Mouse (Mus musculus) frontal cortex, postnatal 36 days (tissue): Measurements from ENCODE around the gene Phf21a.
"Not testable (repeated sequence)": the region's sequence is repeated elsewhere in the genome, so short reads cannot be mapped to it uniquely, and the experiment has no call there.

Source experiments
- DNase-seq, 2 experiments: peaks; one replicate each; pipeline ENCODE4 v3.0.0; 2022; ENCODE audit warnings: low spot score in 2 of 2

Gene Phf21a

DNA sequence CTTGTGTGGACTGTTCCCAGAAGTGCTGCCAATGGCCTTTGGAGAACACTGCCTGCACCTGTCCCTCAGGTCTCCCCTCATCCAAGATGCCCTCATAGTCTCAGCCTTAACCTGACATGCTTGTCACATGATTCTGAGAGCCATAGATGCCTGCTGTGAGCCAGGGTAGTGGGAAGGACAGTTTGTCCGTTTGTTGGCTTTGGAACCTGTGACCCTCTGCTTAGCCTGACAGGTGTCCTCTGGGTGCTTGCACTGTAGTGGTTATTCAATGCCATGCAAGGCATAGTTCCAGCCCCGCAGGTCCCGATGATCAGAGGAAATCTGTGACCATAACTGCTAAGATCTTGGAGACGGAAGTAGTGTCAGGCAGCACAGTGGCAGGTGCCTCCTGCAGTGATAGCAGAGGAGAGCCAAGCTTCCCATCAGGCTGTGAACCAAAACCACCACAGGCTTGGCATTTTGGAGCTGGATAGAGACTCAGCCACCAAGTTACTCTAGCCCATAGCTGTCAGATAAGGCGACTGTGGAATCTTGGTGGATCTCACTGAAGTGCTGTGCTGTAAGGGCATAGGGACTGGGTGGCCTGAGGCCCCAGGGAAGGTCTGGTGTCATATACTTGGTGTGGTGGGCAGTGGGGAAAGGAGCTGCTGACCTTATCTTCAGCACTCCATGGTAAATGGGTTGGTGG, 289.1 kb downstream of the Phf21a start, which contains the start of gene 1700029I15Rik:
Gene 1700029I15Rik, plus strand, starts transcription at position 638 of the 688 bp plus-strand sequence.
- no peak for DNase-seq

DNA sequence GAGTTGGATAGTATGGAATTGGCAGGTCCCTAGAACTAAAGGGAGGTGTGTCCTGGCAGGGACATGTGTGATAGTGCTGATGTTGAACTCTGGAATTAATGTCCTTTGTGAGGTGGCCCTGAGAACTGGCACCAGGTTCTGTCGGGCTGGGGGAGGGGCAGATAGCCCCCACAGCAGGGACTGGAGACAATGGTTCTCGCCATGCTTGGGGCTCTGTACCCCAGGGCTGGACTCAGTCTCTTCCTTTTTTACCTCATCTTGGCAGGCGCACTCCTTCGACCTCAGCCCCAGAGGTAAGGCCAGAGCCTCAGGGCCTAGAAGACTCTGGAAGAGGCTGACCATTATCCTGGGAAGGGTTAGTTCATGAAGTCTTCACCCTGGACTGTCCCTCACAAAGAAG, 289.8 kb downstream of the Phf21a start:
- DNase-seq = no peak

DNA sequence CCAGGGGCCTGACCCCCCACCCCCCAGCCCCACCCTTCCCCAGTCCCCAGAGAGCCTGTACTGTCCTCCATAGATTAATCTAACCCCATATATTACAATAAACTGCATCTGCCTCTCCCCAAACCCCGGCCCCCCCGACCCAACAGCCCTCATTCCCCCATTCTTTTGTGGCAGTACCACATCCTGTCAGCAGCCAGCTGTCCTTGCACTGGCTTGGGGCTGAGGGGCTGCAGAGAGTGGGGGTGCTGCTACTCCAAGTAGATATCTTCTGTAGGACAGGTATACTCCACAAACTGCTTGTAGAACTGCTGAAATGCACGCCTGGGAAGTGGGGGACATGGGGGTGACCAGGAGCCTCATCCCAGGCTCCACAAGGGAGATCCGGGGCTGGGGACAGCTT, 291.2 kb downstream of the Phf21a start:
- no peak for DNase-seq

DNA sequence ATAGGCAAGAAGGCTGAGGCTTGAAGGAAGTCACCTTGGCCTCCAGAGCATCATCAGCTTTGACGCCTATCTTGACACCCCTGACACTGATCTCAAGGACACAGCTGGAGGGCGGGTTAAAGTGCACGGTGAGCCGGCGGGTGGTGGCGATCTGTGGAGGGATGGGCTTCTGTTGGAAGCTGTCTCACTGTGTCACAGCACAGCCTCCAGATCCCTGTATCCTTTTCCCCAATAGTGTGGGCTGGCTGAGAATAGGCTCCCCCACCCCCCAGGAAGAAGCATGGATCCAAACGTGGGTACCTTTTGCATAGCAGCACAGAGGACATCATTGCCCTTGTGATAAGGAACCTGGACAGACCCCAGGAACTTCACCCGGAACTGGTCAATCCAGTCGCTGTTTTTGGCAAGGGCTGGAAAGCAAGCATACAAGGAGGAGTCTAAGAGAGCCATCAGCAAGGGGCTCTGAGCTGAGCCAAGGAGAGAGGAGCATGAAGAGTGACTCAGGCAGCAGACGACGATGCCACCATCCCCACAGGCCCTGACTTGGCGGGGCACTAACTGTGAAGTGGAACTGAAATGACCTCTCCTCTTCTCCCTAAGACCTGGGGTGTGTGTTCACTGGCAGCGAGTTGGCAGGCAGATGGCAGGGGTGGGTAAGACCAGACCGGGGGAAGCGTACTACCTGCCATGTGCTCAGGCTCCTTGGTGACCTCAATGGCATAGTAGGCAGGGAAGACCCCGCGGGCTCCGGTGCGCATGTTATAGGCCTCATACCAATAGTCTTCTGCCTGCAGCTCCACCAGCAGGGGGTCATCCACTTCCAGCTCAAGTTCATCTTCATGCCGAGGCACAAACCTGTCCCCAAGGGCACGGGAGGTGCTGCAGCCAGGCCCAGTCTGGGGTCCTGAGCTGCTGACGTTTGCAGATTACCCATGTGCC, 292.5 kb downstream of the Phf21a start:
- DNase-seq = no peak

DNA sequence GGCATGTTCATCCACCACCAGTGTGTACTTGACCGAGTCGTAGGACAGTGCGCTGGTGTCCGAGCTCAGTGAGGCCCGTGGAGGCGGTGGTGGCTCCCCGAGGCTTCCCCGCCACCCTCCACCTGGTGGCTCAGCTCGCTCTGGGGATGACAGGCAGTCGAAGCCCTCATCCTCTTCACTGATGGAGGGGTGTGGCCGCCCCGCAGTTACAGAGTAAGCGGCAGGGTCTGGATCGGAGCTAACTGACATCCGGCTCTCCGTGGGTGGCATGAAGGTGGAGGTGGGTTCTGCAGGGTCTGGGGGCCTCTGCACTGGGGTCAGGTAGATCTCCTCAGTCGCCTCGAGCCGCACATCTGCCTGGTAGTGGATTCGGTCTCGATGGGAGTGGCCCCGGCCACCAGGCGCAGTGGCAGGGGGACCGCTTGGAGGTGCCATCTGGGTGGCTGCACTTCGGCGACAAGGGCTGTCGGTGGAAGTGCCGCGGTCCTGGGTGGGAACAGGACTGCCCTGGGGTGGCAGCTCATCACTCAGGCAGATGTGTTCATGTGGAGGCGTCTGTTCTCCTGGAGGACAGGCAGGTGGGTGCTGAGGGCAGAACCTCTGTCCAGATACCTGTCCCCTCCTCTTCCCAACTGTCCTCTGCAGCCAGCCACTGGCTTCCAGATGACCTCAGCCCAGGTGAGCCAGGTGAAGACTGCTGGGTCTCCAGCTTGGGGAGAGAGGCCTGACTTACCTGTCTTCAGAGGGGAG, 294.1 kb downstream of the Phf21a start:
- DNase-seq = no peak

DNA sequence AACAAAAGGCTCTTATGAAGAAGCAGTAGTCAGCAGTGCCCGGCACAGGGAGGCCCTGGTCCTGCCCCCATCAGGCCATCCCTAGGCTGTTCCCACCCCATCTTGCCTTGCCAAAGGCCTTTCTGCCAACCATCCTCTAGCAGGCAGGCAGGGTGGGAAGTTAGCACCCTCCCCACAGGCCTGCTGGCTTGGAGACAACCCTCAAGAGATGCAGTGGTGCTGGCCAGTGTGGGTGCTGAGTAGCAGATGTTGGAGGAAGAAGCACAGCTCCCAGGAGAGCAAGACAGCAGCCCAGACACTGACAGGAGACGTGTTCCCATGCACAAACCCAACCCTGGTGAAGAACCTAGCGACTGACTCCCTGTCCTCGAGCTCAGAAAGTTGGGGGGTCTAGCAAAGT, 294.7 kb downstream of the Phf21a start:
- DNase-seq = peak; percentile 74 to 77

DNA sequence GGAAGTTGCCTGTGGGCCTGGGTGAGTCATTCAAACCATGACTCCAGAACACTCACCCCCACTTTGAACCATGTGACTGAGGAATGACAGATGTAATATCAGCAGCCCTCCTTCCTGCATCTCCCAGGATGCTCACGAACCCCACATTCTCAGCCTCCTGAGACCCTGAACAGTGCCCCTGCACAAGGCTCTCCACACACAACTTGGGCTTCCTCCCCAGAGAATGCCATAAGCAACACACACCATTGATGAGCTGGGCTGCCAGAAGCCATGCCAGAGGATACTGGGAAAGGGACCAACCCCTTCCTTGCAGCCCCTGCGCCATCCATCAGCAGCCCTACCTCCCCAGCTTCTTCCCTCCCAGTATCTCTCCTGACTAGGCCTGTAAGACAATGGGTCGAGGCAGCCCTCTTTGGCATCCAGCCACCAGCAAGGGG, 295.2 kb downstream of the Phf21a start:
- DNase-seq = no peak

DNA sequence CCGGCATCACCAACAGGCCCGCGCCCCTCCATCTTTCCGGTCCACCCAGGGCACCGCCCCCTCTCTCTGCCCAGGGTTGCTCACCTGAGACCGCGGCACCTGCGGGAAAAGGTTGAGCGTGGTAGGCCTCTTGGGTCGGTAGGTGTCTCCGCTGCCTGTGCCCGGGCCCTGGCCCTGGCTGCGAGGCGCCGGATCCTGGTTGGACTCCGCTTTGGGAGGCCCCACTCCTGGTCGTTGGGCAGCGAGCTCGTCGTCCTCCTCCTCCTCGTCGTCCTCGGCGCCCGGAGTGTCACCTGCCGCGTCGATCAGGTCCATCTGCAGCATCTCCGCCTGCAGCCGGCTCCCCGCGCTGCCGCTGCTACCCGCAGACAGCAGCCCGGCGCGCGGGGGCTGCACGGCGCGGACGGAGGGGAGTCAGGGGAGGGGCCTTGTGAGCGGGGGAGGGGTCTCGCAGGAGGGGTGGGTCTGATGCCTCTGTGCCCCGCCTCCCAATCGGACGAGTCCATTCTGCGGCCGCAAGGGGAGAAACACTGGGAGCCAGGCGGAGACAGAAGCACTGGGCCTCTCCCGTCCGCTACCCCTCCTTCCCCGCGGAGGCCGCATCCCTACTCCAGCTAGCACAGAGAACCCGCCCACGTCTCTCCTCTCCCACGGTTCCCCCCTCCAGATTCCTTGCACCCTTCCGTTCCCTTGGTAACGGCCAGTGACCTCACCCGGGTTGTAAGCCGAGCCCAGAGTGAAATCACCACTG, 296.1 kb downstream of the Phf21a start:
- DNase-seq = peak; percentile 90 to 92

DNA sequence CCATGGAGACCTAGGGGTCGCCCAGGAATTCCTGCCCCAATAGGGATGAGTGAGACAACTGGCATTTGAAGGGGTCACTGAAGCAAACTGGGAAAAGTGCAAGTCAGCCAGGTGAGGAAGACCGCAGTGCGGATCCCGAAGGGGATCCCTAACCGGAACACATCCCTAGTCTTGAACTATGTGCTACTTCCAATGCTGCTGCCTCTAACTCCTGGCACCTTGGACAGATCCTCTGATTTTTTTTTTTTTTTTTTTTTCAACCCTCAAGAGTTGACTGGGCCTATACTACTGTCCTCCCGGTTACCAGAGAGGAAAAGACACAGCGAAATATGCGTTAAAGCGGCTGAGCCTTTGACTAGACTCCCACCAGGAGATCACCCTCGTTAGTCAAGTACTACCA, 296.7 kb downstream of the Phf21a start:
- DNase-seq = no peak

DNA sequence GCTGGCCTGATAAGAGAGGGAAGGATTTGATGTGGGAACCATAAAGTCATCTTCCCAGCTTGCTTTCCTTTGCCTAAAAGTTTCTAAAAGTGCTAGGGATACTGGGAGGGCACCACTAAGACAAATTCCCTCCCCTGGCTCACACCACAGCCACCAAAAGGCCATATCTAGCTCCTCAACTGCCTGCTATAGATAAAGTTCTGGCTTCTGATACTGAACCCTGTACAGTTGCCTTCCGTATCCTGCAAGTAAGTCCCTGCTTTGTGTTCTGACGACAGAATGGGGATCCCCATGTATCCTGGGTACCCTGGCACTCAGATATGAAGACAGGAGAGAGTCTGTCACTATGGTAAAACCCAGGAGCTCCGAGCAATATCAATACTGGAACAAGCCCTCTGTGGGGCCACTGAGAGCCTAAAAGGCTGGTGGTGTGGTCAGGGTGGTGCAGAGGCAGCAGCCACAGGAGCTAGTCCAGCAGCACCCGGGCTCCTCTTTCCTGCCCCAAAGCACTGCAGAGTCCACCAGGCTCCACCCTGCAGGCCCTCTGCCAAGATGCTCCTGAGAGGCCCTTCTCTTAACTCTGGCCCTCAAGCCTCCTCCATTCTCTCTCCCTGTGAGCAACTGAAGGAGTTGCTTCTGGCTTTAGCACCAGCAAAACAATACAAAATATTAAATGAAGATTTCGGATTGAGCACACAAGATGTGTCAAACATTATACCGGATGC, 297.5 kb downstream of the Phf21a start:
- no peak for DNase-seq

DNA sequence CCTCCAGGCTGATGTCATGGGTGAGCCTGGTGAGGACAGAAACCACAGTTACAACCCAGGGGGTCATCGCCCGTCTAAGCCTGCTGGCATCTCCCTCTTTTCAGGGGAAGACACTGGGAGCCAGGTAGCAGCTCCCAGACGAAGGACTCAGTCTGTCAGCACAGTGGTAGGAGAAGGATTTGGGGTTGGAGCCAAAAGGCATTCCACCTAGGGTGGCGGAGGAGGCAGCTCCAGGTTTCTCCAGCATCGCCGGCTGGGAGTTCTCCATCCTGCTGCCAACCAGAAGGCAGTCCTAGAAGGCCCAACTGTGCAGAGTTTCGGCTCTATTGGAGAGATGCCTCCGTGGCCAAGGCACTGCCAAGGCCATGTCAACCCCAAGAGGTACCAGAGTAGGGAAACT, 298.2 kb downstream of the Phf21a start:
- peak; percentile 49 to 67 for DNase-seq

DNA sequence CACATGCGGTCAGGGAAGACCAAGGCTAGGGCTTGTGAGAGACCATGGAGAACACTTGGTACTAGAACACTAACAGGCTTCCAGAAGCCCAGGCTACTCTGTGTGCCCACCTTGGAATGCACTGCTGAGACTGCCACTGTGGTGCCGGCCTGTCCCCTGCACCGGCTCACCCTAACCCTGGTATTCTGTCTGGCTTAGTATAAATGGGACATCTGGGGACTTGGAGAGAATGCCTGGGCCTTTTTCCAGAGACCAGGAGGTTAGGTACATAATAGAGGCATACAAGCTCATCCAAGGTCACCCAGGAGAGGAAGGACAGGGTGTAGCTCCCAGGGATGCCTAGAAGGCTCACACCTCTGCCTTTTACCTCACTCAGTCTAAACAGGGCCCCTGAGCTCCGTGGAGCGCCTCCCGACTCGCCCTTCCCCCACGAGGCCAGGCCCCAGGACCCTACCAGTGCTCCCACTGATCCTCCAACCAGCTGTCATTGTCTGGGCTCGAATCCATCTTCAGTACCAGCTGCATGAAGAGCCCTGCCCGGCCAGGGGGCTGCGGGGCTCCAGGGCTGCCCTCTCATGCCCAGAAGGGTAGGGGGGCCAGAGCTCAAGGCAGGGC, 298.9 kb downstream of the Phf21a start:
- DNase-seq = no peak

DNA sequence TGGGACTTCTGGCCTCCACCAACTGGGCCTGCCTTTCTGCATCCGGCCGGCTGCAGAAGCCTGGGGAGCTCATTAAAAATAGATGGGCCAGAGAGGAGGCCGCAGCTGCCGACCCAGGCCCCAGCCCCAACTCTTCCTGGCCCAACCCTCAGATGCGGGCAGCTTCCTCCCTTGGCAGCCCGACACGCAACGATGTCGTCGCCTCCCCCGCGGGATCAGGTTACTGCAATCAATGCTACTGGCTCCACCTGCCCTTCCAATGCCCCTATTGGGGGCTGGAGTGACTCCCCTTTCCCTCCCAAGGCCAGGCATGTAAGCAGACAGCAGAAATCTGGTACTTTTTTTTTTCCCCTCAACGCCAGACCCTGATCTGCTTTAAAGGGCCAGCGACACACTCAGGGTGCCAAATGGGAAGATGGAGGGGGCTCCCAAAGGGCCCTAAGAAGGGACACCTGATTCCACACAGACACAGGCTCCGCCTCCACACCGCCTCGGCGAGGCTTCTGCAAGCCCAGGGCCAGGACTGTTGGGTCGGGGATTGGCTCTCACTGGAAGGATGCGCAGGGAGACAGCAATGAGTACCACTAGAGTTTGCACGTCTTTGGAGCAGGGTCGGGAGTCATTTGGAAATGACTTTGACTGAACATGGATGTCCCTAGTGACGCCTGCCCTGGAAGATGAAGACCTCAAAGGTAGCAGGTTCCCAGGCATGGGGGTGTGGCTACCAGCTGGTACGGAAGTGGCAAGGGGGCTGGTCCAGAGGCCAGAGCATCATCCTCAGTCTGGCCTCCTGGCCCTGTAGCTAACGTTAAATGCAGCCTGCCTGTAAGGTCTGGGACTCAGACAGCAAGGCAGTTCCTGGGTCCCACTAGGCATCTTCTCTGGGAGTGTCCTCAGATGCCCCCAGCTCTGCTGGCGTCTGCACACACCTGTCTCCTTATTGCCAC, 299.7 kb downstream of the Phf21a start:
- DNase-seq = no peak

DNA sequence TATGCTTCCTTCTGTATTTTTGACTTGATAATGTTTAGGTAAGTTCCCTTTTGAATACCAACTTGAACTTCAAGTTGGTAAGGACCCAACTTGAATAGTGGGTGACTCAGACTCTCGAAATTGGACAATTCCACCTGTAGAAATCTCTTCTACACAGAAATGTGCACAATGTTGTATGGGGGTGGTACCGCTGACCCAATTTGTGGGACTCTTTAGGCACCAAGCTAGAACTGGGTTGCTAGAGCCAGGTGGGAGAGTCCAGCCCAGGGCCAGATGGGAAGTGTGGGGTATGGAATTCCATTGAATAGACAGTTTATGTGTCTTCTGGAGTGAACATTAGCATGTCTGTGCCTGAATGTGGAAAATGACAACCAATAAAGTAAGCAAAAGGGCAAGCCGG, 302.6 kb downstream of the Phf21a start:
- no peak for DNase-seq

DNA sequence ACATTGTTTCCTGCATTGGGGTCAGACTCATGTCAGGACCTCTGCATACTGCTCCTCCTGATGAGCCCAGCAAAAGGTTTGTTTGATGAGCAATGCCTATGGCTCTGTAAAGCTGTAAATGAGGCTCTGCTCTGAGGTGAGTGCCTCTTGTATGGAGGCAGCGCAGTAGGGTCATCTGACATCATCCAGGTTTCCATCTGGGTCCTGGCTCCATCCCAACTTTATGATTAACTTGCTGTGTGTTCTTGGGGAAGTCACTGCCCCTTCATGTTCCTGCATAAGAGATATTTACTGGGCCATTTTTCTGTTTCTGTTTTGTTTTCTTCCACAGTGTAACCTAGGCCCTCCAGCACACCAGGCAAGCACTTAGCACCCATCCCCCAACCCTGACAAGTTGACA, 304.5 kb downstream of the Phf21a start:
- DNase-seq = no peak

DNA sequence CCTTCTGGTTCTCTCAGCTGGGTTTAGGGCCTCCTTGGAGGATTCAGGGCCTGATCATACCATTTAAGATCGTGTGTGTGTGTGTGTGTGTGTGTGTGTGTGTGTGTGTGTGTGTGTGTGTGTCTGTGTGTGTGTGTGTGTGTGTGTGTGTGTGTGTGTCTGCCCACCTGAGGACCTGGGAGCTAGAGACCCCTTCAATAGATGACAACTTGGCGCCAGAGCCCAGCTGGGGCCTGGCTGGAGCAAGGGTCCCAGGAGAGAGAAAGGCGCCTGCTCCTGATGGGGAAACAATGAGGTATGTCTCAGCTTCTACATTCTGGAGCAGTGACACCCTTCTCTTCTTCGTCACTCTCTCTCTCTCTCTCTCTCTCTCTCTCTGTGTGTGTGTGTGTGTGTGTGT, 307.0 kb downstream of the Phf21a start:
- DNase-seq = not testable (repeated sequence)

DNA sequence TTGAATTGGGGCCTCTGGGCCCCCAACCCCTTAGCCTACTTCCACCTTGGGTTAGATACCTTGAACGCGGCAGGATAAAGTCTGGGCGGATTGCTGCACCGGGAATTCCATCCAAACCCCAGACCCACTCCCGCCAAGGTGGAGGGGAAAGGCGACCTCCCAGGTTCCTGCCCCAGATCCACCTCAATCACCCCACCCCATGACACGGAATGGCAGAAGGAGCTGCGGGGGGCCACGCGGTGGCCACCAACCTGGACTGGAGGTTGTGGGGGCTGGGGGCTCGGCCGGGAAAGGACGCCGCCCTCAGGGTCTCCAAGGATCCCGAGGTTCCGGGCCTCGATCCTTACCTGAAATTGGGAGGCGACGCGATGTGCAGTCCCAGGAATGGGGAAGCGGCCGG, 307.8 kb downstream of the Phf21a start:
- DNase-seq = no peak

DNA sequence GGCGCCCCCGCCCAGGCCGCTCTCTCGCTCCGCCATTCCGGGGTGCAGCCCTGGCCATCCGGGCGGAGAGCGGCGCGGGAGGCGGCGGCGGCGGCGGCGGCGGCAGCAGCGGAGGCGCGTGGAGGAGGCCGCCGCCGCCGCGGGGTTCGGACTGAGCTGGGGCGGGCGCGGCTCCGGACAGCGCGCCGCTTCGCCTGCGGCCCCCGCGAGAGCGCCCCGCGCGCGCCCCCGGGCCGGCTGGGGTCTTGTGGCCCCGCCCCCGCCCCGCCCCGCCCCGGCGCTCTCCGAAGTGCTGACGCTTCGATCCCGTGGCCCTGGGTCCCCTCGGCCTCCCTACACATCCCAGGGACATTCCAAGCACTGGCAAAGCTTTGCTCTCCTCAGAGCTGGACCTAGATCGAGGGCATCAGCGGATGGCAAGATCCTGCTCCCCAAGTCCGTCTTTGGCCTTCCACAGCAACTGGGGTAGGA, 308.2 kb downstream of the Phf21a start, which contains the start of gene Mapk8ip1:
Gene Mapk8ip1, minus strand, starts transcription at position 173 of the 471 bp plus-strand sequence.
- no peak for DNase-seq
